Comparison of ENCODE assay signal across 9 mouse cellular contexts in genomic region chr6:120055666-120056540, GRCm38 (mm10). TPM values are rescaled to one million over a fixed set of nuclear protein-coding genes. Genes with fewer than 3 reads are reported as not detected.
A peak's percentile ranks its signal among the peaks of the same experiment; 100 is the strongest.
DNase-seq lines count a peak whose midpoint lies in the region; ATAC-seq and TF ChIP-seq lines count a peak whose summit lies in the region.
"Had no signal": no experiment of that assay in that cellular context is flagged by ENCODE, and none has a peak within 500 bp of the region (broad histone marks: within the 10 kb centered on the region; RNA-seq: fewer than 3 reads in every experiment).

No protein-coding gene starts in this region.

- no peak overlapping the region for H3K4me3 ChIP-seq in liver, postnatal 0 days (ENCODE audit: low read depth, low read length)
- H3K4me3 ChIP-seq in liver, embryonic 12.5 days: no peak overlapping the region
- no peak overlapping the region for H3K4me3 ChIP-seq in heart, embryonic 15.5 days

- DNase-seq in liver, postnatal 0 days: no peak
- DNase-seq in thymus, postnatal 10 days (ENCODE audit: low spot score in 2 of 2): peak; percentile 58 to 66
- DNase-seq in right cerebral cortex, postnatal 25 days: no peak
- DNase-seq in urinary bladder, postnatal 25 days (ENCODE audit: low spot score): no peak

- H3K36me3 ChIP-seq in liver, postnatal 0 days (replicated peaks; ENCODE audit: insufficient read depth, low read length): no peaks in the 10 kb centered on the region
- no peaks in the 10 kb centered on the region for H3K36me3 ChIP-seq in liver, embryonic 12.5 days
- no peaks in the 10 kb centered on the region for H3K36me3 ChIP-seq in heart, embryonic 15.5 days

- H3K27ac ChIP-seq in liver, postnatal 0 days (ENCODE audit: low read depth): peak overlapping the region; percentile 76
- no peak overlapping the region for H3K27ac ChIP-seq in liver, embryonic 12.5 days
- H3K27ac ChIP-seq in heart, embryonic 15.5 days: 0 out of 2 replicates have a peak overlapping the region, but pooled peaks have one; percentile 6

- no peak for ATAC-seq in liver, postnatal 0 days
- ATAC-seq in liver, embryonic 12.5 days: no peak
- ATAC-seq in activated CD4-positive, CD25-positive, alpha-beta regulatory T cell, adult 4 months: peak; percentile 81
- no peak for ATAC-seq in heart, embryonic 15.5 days (replicated peaks; ENCODE audit: insufficient number of reproducible peaks, insufficient read depth, low FRiP score, low read depth)
- ATAC-seq: Patski had no signal

- H3K9me3 ChIP-seq in liver, postnatal 0 days (ENCODE audit: low read length): no peaks in the 10 kb centered on the region
- no peaks in the 10 kb centered on the region for H3K9me3 ChIP-seq in liver, embryonic 12.5 days (replicated peaks)
- H3K9me3 ChIP-seq in heart, embryonic 15.5 days (replicated peaks): no peaks in the 10 kb centered on the region

- no peaks in the 10 kb centered on the region for H3K27me3 ChIP-seq in liver, postnatal 0 days (ENCODE audit: insufficient read depth, low read length)
- H3K27me3 ChIP-seq in liver, embryonic 12.5 days (replicated peaks): no peaks in the 10 kb centered on the region
- H3K27me3 ChIP-seq in heart, embryonic 15.5 days: no peaks in the 10 kb centered on the region
- H3K27me3 ChIP-seq: Patski had no signal

- H3K4me2 ChIP-seq in liver, postnatal 0 days (ENCODE audit: low read depth, low read length): no peak overlapping the region
- H3K4me2 ChIP-seq in liver, embryonic 12.5 days: no peak overlapping the region
- H3K4me2 ChIP-seq in heart, embryonic 15.5 days: no peak overlapping the region

- H3K4me1 ChIP-seq in liver, postnatal 0 days (ENCODE audit: insufficient read depth): no peaks in the 10 kb centered on the region
- H3K4me1 ChIP-seq in liver, embryonic 12.5 days: no peaks in the 10 kb centered on the region
- H3K4me1 ChIP-seq in heart, embryonic 15.5 days (replicated peaks): peaks cover 6% of the 10 kb centered on the region

- WGBS in liver, postnatal 0 days (ENCODE audit: insufficient replicate concordance): 37% methylated on average over 2 of the region's 2 CpGs
- whole genome bisulfite sequencing in liver, embryonic 12.5 days (ENCODE audit: insufficient replicate concordance): 31% methylated on average over 2 of the region's 2 CpGs
- WGBS in heart, embryonic 15.5 days: 60% methylated on average over 2 of the region's 2 CpGs

- no peak for TF ChIP-seq EP300 in liver, postnatal 0 days (IDR thresholded peaks at IDR 0.05; ENCODE audit: low read depth)

- TF ChIP-seq CTCF in liver, postnatal 0 days (IDR thresholded peaks at IDR 0.05; ENCODE audit: low read depth): no peak

- H3K9ac ChIP-seq in liver, postnatal 0 days (replicated peaks): no peak overlapping the region
- no peak overlapping the region for H3K9ac ChIP-seq in liver, embryonic 12.5 days
- H3K9ac ChIP-seq in heart, embryonic 15.5 days: no peak overlapping the region

RNA-seq across cellular contexts. Expression of gene Wnk1, which starts 17.4 kb away (rescaled TPM):
- polyA plus RNA-seq in liver, postnatal 0 days (2015; fragmentation: Nextera tagmentation; extraction: Ambion mirVana): 26.6 and 27.5 TPM in 2 replicates
- polyA plus RNA-seq in liver, embryonic 12.5 days (2016; fragmentation: Nextera tagmentation; extraction: Ambion mirVana): 31.3 and 36.5 TPM in 2 replicates
- polyA plus RNA-seq in activated CD4-positive, CD25-positive, alpha-beta regulatory T cell, adult 4 months (2017; shearing (Covaris generic)): 100 to 1,000 TPM in 1 of 2 experiments, 10 to 100 TPM in 1; 91.0 to 116 TPM
- polyA plus RNA-seq in heart, embryonic 15.5 days (2015; fragmentation: Nextera tagmentation; extraction: Ambion mirVana): 57.4 and 70.9 TPM in 2 replicates

RNA-seq across cellular contexts. Expression of gene Ninj2, which starts 37.2 kb away (rescaled TPM):
- polyA plus RNA-seq in liver, postnatal 0 days (2015; fragmentation: Nextera tagmentation; extraction: Ambion mirVana): 0.31 TPM in 1 of 2 replicates, not detected in the other
- not detected in 2 replicates for polyA plus RNA-seq in liver, embryonic 12.5 days (2016; fragmentation: Nextera tagmentation; extraction: Ambion mirVana)
- polyA plus RNA-seq in activated CD4-positive, CD25-positive, alpha-beta regulatory T cell, adult 4 months (2017; shearing (Covaris generic)): 1 to 10 TPM; 2.3 to 2.9 TPM
- 0.15 TPM in 1 of 2 replicates, not detected in the other for polyA plus RNA-seq in heart, embryonic 15.5 days (2015; fragmentation: Nextera tagmentation; extraction: Ambion mirVana)
- polyA plus RNA-seq: intestine, embryonic 14.5 days had no signal

Comparison
In these comparisons a context has a peak if more than half of its experiments do, and no peak if none do; other contexts are left out.
1. DNase-seq: peak in thymus, postnatal 10 days (2 of 2); none in liver, postnatal 0 days (single experiment), right cerebral cortex, postnatal 25 days (single experiment) and urinary bladder, postnatal 25 days (single experiment).